Mouse (Mus musculus) right cerebral cortex, postnatal 25 days (tissue): ENCODE measurements around the gene Haus5.

Experiments
- DNase-seq: peaks from one replicate; pipeline ENCODE4 v3.0.0; 2022

The Haus5 gene

DNA sequence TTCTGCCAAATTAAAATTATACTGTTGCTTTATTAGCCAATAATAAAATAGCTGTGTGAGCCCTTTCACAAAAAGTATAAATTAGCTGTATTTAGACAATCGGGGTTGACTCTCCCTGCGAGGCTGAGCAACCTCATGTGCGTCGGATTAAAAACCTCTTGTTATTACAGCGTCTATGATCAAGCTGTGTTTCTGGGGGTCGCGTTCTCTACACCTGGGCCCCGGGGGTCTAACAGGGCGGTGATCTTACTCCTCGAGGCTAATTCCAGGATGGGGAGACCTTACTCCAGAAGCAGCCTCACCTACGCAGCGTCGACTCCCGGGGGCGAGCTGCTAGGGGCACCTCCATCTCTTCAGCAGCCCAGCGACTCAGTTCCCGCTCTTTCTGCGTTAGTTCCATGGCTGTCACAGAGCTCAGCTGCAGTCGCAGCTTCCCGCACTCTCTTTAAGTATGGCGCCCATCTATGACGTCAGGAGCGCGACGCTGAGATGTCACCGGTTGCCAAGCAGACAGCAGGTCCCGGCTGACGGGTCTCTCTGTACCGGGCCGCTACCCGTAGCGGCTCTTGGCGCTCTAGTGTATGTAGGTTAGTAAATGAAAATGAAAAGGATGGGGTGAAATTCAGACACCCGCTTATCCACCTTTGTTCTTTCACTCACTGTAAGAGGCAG, at the start of gene Haus5:
Gene Haus5, minus strand, starts transcription at position 466 of the 672 bp plus-strand sequence.
- peak; percentile 88 for DNase-seq

GRCm38 (mm10) chr7:30711942-30712341, 47.1 kb upstream of the Haus5 start, which contains the start of gene Atp4a:
Gene Atp4a, plus strand, starts transcription at chr7:30712209.
- DNase-seq, result no peak

GRCm38 (mm10) chr7:30707441-30707840, 42.6 kb upstream of the Haus5 start:
- DNase-seq, result no peak

- DNase-seq, result no peak
These were observed 41.6 kb upstream of the Haus5 start for GRCm38 (mm10) chr7:30706214-30706882.

DNA sequence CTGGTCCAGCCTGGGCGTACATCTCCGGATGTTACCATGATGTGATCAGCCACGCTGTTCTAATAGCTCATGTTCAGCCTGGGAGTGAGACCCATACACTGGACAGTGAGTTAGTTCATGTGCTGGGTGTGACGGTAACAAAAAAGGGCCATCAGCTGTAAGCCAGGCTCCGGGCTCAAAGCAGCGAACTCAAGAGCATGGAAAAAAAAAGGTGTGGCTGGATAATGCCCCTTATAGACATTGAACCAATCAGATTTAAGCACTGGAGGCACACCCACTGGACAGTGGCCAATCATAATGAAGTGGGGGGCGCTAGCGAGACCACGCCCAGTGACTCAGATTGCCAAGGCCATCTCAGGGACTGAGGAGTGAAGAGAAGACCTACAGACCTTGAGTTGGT, 33.8 kb upstream of the Haus5 start, which contains the start of gene 2200002J24Rik:
Gene 2200002J24Rik, plus strand, starts transcription at position 338 of the 400 bp plus-strand sequence.
- no peak for DNase-seq

GRCm38 (mm10) chr7:30698101-30698500, 33.3 kb upstream of the Haus5 start:
- DNase-seq, result no peak

GRCm38 (mm10) chr7:30688325-30688724, 23.5 kb upstream of the Haus5 start:
- DNase-seq, result peak; percentile 6

- DNase-seq, result no peak
These were observed 18.6 kb upstream of the Haus5 start for GRCm38 (mm10) chr7:30683425-30683824.

DNA sequence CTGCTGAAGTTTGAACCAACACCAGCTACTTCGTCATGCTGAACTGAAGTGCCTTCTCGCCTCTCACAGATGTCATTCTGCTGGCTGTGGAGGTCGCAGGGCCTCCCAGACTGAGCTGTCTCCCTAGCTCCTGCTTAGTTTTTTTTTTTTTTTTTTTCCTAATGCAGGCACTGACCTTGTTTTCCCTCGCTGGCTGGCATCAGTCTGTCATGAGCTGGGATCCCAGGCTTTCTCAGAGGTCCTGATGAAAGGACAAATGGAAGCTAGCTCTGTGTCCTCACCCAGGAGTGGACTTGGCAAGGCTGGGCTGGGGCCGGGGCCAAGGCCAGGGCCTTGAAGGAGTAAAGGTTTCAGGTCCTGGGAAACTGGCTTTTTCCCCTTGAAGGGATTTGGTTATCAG, 17.1 kb upstream of the Haus5 start:
- no peak for DNase-seq

- DNase-seq, result no peak
These were observed 13.6 kb upstream of the Haus5 start for GRCm38 (mm10) chr7:30678263-30678975.

- DNase-seq, result no peak
These were observed 6.7 kb upstream of the Haus5 start, which contains the start of gene Pmis2 for GRCm38 (mm10) chr7:30671480-30671879. Gene Pmis2, minus strand, starts transcription at chr7:30671605.

DNA sequence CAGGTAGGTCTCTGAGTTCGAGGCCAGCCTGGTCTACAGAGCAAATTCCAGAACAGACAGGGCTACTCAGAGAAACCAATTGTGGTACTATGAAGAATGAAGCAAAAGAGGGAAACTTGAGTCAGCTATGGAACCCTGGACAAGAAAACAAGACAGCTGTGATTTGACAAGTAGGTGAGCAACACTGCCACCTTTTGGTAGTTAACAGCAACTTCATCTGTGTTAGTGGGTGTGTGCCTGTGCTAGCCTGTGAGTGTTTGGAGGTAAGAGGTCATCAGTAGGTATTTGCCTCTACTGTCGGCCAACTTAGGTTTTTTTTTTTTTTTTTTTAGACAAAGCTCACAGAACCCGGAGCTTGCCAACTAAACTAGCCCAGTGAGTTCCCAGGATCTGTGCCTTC, 4.4 kb upstream of the Haus5 start:
- DNase-seq, result no peak

DNA sequence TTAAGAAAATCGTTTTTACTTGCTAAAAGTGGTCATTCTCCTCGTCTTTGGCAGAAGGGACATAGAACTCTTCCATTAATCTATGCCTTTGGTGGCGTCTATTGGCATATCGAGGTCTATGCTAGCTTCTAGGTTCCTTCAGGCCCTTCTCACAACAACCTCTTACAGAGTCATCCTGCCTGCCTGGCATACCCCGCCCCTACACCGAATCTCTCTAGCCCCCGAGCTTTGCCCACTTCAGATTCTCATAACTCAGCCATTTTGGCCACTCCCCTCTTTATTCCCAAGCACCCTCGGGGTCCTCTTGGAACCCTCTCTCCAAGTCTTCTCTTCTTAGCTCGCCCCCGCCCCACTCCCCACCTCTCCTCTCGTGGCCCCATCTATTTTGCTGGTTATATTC, 527 bp upstream of the Haus5 start:
- no peak for DNase-seq

DNA sequence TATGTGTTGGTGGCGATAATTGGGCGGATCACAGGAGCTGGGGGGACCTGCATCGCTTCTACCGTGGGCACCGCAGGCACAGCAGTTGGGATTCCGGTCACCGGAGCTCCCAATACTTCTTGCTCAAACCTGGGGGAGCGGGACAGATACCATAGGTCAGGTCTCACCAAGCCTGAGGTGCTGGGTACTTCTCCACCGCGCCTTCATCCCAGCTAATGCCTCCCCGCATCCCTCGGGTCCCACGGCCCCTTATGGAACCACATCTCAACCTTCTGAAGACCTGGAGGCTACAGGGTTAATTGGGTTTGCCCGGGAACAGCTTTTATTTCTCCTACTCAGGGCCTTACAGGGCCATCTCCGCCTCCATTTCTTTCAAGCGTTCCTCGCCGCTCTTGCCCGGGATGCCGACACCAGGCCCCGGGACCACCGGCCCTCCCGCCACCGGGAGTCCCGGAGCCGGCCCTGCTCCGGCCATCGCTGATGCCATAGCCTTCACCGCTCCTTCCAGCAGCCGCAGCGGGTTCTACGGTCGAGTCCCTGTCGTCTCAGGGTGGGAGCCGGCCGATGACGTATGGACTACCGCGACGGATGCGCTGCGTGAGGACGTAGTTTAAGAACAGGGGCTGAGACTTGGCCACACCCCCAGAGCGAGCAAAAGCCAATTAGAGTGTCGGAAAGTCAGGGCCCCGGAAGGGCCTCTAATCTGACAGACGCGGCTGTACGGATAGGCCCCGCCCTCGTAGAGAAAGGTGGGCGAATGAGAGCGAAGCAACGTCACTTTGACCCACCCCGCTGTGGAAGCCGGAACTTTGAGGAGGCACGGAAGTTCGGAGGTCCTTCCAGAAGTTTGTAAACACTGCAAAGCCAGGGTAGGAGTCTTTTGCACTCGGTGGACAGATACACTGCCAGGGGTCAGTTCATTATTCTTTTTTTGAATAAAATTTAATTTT, 14.9 kb downstream of the Haus5 start, which contains the start of gene Rbm42:
Gene Rbm42, minus strand, starts transcription at position 727 of the 950 bp plus-strand sequence.
- peak; percentile 98 for DNase-seq

DNA sequence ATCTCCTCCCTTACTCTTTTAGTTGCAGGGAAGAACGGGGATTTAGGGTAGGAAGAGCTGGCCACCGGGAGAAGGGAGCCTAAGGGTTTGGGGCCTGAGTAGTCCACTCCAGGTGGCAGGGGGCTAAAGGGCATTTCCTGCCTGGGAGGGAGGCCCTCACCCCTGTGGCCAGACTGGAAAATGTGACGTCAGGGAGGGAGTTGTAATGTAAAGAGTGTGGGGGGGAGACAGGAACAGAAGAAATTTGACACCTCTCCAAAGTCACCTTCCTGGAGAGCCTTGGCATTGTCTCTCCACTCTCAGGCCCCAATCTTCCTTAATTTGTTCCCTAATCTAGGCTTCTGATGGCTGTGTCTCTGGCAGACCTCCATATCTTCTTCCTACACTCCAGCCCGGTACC, 25.7 kb downstream of the Haus5 start:
- DNase-seq, result no peak

DNA sequence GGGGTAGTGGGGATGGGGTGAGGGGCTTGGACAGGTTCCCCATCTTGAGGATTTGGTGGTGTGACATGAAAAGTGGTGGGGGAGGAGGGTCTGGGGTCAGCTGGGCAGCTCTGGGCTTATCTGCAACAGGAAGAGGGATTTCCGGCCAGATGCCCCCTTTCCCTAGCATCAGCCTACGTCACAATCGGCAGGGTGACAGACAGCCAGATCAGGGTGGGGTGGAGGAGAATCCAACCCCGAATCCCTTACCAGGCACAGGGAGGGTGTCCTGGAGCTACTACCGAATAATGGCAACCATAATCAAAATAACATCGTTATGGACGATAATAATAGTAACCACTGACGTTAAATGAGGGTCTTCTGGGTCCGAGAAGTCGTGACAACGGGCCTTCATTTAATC, 28.4 kb downstream of the Haus5 start:
- no peak for DNase-seq

- no peak for DNase-seq
These were observed 29.0 kb downstream of the Haus5 start, which contains the start of gene Etv2 for GRCm38 (mm10) chr7:30635752-30636151. Gene Etv2, minus strand, starts transcription at chr7:30635852.

DNA sequence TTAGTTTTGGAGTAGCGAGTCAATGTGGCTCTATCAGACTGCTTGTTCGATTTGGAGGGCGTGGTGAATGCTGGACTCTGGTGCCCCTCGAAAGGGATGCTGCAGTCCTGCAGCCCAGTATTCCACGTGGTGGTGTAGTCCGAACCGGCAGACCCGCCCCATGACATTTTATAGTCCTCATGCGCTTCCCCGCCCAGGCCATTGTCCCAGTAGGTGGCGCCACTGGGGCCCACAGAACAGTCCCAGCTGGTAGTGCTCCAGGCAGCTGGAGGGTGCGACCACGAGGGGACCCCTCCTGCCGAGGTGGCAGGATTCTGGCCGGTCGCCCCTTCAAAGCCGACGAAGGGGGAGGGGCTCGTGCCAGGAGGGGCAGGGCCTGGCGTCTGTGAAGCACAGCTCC, 30.2 kb downstream of the Haus5 start:
- DNase-seq, result no peak

DNA sequence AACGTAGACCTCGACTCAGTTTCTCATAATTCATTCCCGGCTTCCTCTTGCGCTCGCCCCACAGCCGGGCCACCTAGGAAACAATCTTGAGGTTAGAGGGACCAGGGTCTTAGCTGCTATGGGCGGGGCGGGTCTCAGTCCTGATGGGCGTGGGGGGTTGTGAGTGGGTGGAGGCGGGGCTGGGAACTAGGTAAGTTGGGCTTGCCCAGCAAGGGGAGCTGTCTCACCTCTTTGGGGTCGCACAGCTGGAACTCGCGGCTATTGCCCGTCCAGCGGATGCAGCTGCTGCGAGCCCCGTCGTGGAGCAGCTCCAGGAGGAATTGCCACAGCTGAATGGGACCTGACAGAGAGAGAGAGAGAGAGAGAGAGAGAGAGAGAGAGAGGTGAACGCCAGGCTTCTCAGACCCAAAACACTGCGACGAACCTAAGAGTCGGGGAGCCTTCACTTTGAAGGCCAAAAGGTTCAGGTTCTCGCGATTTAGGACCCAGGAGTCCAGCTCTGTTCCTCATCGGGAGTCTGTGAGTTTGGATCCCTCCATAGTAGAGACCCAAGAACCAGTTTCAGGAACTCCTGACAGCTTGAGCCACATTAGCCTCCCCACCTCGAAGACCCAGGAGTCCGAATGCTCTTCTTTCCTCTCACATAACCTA, 30.9 kb downstream of the Haus5 start:
- no peak for DNase-seq

DNA sequence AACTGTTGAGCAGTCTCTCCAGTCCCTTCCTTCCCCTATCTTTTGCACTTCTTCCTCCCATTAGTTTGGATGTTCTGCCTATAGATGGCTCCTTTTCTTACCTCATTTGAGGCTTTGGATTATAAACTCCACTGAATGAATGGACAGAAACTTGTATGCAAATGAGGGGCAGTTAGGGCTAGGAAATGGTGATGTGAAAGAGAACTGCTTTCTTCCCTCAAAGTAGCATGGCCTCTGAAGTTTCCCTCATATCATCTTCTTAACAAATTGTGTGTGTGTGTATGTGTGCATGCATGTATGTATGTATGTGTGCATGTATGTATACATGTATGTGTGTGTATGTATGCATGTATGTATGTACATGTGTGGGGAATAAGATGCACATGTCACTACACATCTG, 35.8 kb downstream of the Haus5 start:
- DNase-seq, result no peak

DNA sequence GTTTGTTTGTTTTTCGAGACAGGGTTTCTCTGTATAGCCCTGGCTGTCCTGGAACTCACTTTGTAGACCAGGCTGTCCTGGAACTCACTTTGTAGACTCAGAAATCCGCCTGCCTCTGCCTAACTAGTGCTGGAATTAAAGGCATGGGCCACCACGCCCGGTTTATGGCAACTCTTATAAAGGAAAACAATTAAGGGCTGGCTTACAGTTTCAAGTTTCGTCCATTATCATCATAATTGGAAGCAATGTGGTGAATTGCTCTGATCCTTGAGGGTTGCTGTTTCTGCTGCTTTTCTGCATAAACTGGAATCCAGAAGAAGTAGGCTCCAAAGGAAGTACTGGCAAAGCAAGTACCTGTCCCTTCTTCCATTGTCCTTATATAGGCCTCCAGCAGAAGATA, 38.1 kb downstream of the Haus5 start:
- DNase-seq, result no peak
